Mouse (Mus musculus) MEL (cell line): ENCODE data around the gene Scnn1a. TPM values are rescaled to one million over a fixed set of nuclear protein-coding genes. Genes with fewer than 3 reads are reported as not detected.

Experiments
- DNase-seq: peaks from one replicate; pipeline ENCODE4 v3.0.0; 2011; ENCODE audit warnings: low read depth, low spot score
- H3K27ac ChIP-seq: 2 replicates; pipeline ENCODE4 v1.5.1; 2012; ENCODE audit warnings: low read depth, mild to moderate bottlenecking, control low read depth, low read length, moderate library complexity; ENCODE audit not compliant: control insufficient read depth
- H3K27me3 ChIP-seq, 2 experiments: fragments of 150-350 bp in 1 of 2; sonication (generic) in 1 of 2; 2 replicates each; pipeline ENCODE4 v1.6.1; 2012; ENCODE audit warnings: low read length in 2 of 2, mild to moderate bottlenecking in 2 of 2, improper control_type of control experiment in 1 of 2, moderate library complexity in 1 of 2; ENCODE audit not compliant: insufficient read depth in 2 of 2, control insufficient read depth in 1 of 2
- H3K36me3 ChIP-seq, 2 experiments: 2 replicates each; pipeline ENCODE4 v1.6.1; 2012 to 2014; ENCODE audit warnings: low read length in 2 of 2, improper control_type of control experiment in 1 of 2, inconsistent platforms in 1 of 2, mild to moderate bottlenecking in 1 of 2; ENCODE audit not compliant: insufficient read depth in 2 of 2, control insufficient read depth in 1 of 2
- H3K4me1 ChIP-seq, 2 experiments: fragments of 150-350 bp in 1 of 2; sonication (generic) in 1 of 2; 2 replicates each; pipeline ENCODE4 v1.6.1; 2012; ENCODE audit warnings: low read length in 2 of 2, improper control_type of control experiment in 1 of 2, mild to moderate bottlenecking in 1 of 2; ENCODE audit not compliant: insufficient read depth in 2 of 2, control insufficient read depth in 1 of 2
- H3K4me3 ChIP-seq, 2 experiments: fragments of 150-350 bp in 1 of 2; sonication (generic) in 1 of 2; 2 replicates each; pipeline ENCODE4 v1.5.1; 2012; ENCODE audit warnings: low read depth in 2 of 2, low read length in 2 of 2, mild to moderate bottlenecking in 2 of 2, moderate library complexity in 2 of 2, control low read depth in 1 of 2, improper control_type of control experiment in 1 of 2; ENCODE audit not compliant: control insufficient read depth in 1 of 2, insufficient read depth in 1 of 2
- H3K79me2 ChIP-seq: 2 replicates; pipeline ENCODE4 v1.6.1; 2012; ENCODE audit warnings: mild to moderate bottlenecking, low read length, moderate library complexity; ENCODE audit not compliant: control insufficient read depth, poor library complexity, insufficient read depth
- H3K9ac ChIP-seq: 2 replicates; pipeline ENCODE4 v1.6.1; 2012; ENCODE audit warnings: low read depth, mild to moderate bottlenecking, control low read depth, low read length, moderate library complexity; ENCODE audit not compliant: control insufficient read depth, poor library complexity, severe bottlenecking
- H3K9me3 ChIP-seq: fragments of 150-350 bp; sonication (generic); replicated peaks from 2 replicates; pipeline ENCODE4 v1.6.1; 2012; ENCODE audit warnings: mild to moderate bottlenecking, low read length, improper control_type of control experiment, moderate library complexity; ENCODE audit not compliant: insufficient read depth
- CHD1 ChIP-seq: IDR thresholded peaks from 2 replicates; pipeline ENCODE4 v1.6.1; 2012; ENCODE audit warnings: low read depth, mild to moderate bottlenecking, inconsistent platforms, low read length, improper control_type of control experiment
- CTCF ChIP-seq, 3 experiments: IDR thresholded peaks in 2 of 3; conservative IDR thresholded peaks in 1 of 3; 2 replicates each; pipeline ENCODE4 v1.5.1; 2011 to 2012; ENCODE audit warnings: low read length in 3 of 3, low read depth in 2 of 3, mild to moderate bottlenecking in 2 of 3, improper control_type of control experiment in 1 of 3, inconsistent platforms in 1 of 3, mixed read lengths in 1 of 3, moderate library complexity in 1 of 3; ENCODE audit not compliant: control insufficient read depth in 1 of 3, insufficient read depth in 1 of 3, poor library complexity in 1 of 3, severe bottlenecking in 1 of 3
- ELF1 ChIP-seq: IDR thresholded peaks from 2 replicates; pipeline ENCODE4 v1.6.1; 2014; ENCODE audit warnings: low read depth, mild to moderate bottlenecking, inconsistent platforms, low read length, improper control_type of control experiment, moderate library complexity
- EP300 ChIP-seq, 2 experiments: IDR thresholded peaks; 2 replicates each; pipeline ENCODE4 v1.6.1; 2011; ENCODE audit warnings: improper control_type of control experiment in 2 of 2, low read length in 2 of 2, low read depth in 1 of 2, mild to moderate bottlenecking in 1 of 2
- ETS1 ChIP-seq: IDR thresholded peaks from 2 replicates; pipeline ENCODE4 v1.6.1; 2012; ENCODE audit warnings: low read depth, mild to moderate bottlenecking, inconsistent platforms, low read length, improper control_type of control experiment, moderate library complexity
- GATA1 ChIP-seq: IDR thresholded peaks from 2 replicates; pipeline ENCODE4 v1.6.1; 2011; ENCODE audit warnings: low read depth, low read length, improper control_type of control experiment
- JUND ChIP-seq: IDR thresholded peaks from 2 replicates; pipeline ENCODE4 v1.6.1; 2011; ENCODE audit warnings: low read depth, mild to moderate bottlenecking, improper control_type of control experiment, low read length
- MAX ChIP-seq: IDR thresholded peaks from 2 replicates; pipeline ENCODE4 v1.6.1; 2011; ENCODE audit warnings: low read length, improper control_type of control experiment
- MYB ChIP-seq: IDR thresholded peaks from 2 replicates; pipeline ENCODE4 v1.6.1; 2011; ENCODE audit warnings: mild to moderate bottlenecking, low read depth, low read length, improper control_type of control experiment
- MYC ChIP-seq: IDR thresholded peaks from 2 replicates; pipeline ENCODE4 v1.6.1; 2011; ENCODE audit warnings: low read depth, mild to moderate bottlenecking, low read length, improper control_type of control experiment, moderate library complexity
- RAD21 ChIP-seq: IDR thresholded peaks from 2 replicates; pipeline ENCODE4 v1.6.1; 2011; ENCODE audit warnings: mild to moderate bottlenecking, low read depth, low read length, improper control_type of control experiment
- SIN3A ChIP-seq: IDR thresholded peaks from 2 replicates; pipeline ENCODE4 v1.6.1; 2012; ENCODE audit warnings: low read length, improper control_type of control experiment, inconsistent platforms
- SMC3 ChIP-seq: IDR thresholded peaks from 2 replicates; pipeline ENCODE4 v1.6.1; 2011; ENCODE audit warnings: low read depth, low read length, improper control_type of control experiment
- TBP ChIP-seq: IDR thresholded peaks from 2 replicates; pipeline ENCODE4 v1.8.0; 2011; ENCODE audit warnings: low read depth, low read length, improper control_type of control experiment
- TCF12 ChIP-seq: IDR thresholded peaks from 2 replicates; pipeline ENCODE4 v1.6.1; 2014; ENCODE audit warnings: low read depth, mild to moderate bottlenecking, inconsistent platforms, low read length, improper control_type of control experiment, moderate library complexity
- USF1 ChIP-seq: IDR thresholded peaks from 2 replicates; pipeline ENCODE4 v1.6.1; 2014; ENCODE audit warnings: low read depth, mild to moderate bottlenecking, inconsistent platforms, low read length, improper control_type of control experiment, moderate library complexity
- ZC3H11A ChIP-seq: IDR thresholded peaks from 2 replicates; pipeline ENCODE4 v1.6.1; 2012; ENCODE audit warnings: low read depth, mild to moderate bottlenecking, inconsistent platforms, low read length, improper control_type of control experiment
- polyA plus RNA-seq, 2 experiments: library from polyadenylated mRNA; stranded (reverse) in 1 of 2; unstranded in 1 of 2; fragments of >175 nt in 1 of 2; fragments of >200 nt in 1 of 2; gene quantifications; 2 replicates each; pipeline versions ENCODE4 v1.2.1 to v1.2.4; 2012; ENCODE audit warnings: low replicate concordance in 2 of 2, low read depth in 1 of 2; ENCODE audit not compliant: insufficient read length in 2 of 2, insufficient read depth in 1 of 2, missing spikeins in 1 of 2
- total RNA-seq: library from RNA; depleted of rRNA; stranded (reverse); fragments of 300-350 nt; gene quantifications from 2 replicates; pipeline ENCODE4 v1.2.3, GENCODE M21; 2012

Gene Scnn1a
- total and polyA plus RNA-seq, 3 experiments = 0.50 TPM; not detected in 2

- no peak for TF ChIP-seq TCF12
- TF ChIP-seq ELF1 = peak; percentile 54
- TF ChIP-seq EP300 (IDR thresholded peaks at IDR 0.05; ENCODE audit: low read depth in 1 of 2, low read length in 2 of 2) = no peak
- H3K27me3 ChIP-seq = no peaks in the 10 kb centered on the region
- peak overlapping the region in 1 of 2 experiments; percentile 48; a peak in 1 of 4 replicates for H3K4me3 ChIP-seq
- H3K79me2 ChIP-seq = no peaks in the 10 kb centered on the region
- H3K36me3 ChIP-seq = peaks cover 0 to 2% of the 10 kb centered on the region in 2 experiments; a peak in 1 of 4 replicates
- DNase-seq = peak; percentile 81
- H3K27ac ChIP-seq = no peak overlapping the region
- peaks cover 2 to 3% of the 10 kb centered on the region in 2 experiments; a peak in 1 of 4 replicates for H3K4me1 ChIP-seq
- H3K9me3 ChIP-seq = no peaks in the 10 kb centered on the region
- H3K9ac ChIP-seq = no peak overlapping the region
These were observed 45.1 kb downstream of the Scnn1a start for GRCm38 (mm10) chr6:125365522-125365921.

- TF ChIP-seq CHD1 = no peak
- TF ChIP-seq RAD21 = peak; percentile 60
- no peak for TF ChIP-seq EP300 (IDR thresholded peaks at IDR 0.05; ENCODE audit: low read depth in 1 of 2, low read length in 2 of 2)
- no peak for TF ChIP-seq TBP
- TF ChIP-seq CTCF (IDR thresholded peaks at IDR 0.05 in 2 of 3, conservative IDR thresholded peaks at IDR 0.05 in 1 of 3; ENCODE audit: control insufficient read depth in 1 of 3, insufficient read depth in 1 of 3, low read depth in 2 of 3, low read length in 3 of 3, poor library complexity in 1 of 3, severe bottlenecking in 1 of 3) = peak; percentile 4 to 61 (median 31); a peak in 3 of 6 replicates
- TF ChIP-seq USF1 = no peak
- TF ChIP-seq GATA1 = no peak
- peak; percentile 55 for TF ChIP-seq SMC3
- TF ChIP-seq TCF12 = no peak
- TF ChIP-seq ZC3H11A = peak; percentile 40
- TF ChIP-seq MAX = no peak
- TF ChIP-seq MYC = peak; percentile 57; the same call in 1 of the 2 replicates
- TF ChIP-seq SIN3A = no peak
- TF ChIP-seq ETS1 = no peak
- no peak for TF ChIP-seq JUND
- TF ChIP-seq MYB = no peak
- H3K9me3 ChIP-seq = no peaks in the 10 kb centered on the region
- peak; percentile 72 for DNase-seq
- no peak overlapping the region for H3K4me3 ChIP-seq
- H3K9ac ChIP-seq = no peak overlapping the region
- H3K79me2 ChIP-seq = no peaks in the 10 kb centered on the region
- H3K4me1 ChIP-seq = peaks cover 2 to 3% of the 10 kb centered on the region in 2 experiments; a peak in 1 of 4 replicates
- no peaks in the 10 kb centered on the region for H3K27me3 ChIP-seq
- H3K36me3 ChIP-seq = peaks cover 0 to 2% of the 10 kb centered on the region in 2 experiments; a peak in 1 of 4 replicates
- H3K27ac ChIP-seq = no peak overlapping the region
These were observed 45.7 kb downstream of the Scnn1a start for GRCm38 (mm10) chr6:125366133-125366532.
